Mouse (Mus musculus) layer of hippocampus, postnatal 14 days (tissue): ENCODE measurements at regions not wholly inside any gene's neighbourhood (a gene's known extent, or its start where the extent isn't known, plus 50 kb on each side); places are given as distances from the start of the nearest gene placed in this dataset.

Source experiments
- DNase-seq, 2 experiments: peaks; one replicate each; pipeline ENCODE4 v3.0.0; 2021 to 2022; ENCODE audit warnings: low spot score in 2 of 2, mixed read lengths in 1 of 2

- no peak for DNase-seq
Measured at GRCm38 (mm10) chr11:65638211-65638610, 149.9 kb downstream of the Map2k4 start.

GRCm38 (mm10) chr11:65637206-65637605, 150.9 kb downstream of the Map2k4 start:
- no peak for DNase-seq

GRCm38 (mm10) chr11:65635307-65635706, 152.8 kb downstream of the Map2k4 start:
- no peak for DNase-seq

- peak in 1 of 2 experiments; percentile 43 for DNase-seq
Measured at GRCm38 (mm10) chr11:65631164-65631563, 156.9 kb downstream of the Map2k4 start.

- DNase-seq: no peak
Measured at GRCm38 (mm10) chr11:65630436-65630835, 157.7 kb downstream of the Map2k4 start.

- DNase-seq: no peak
Measured at GRCm38 (mm10) chr11:65629320-65629719, 158.8 kb downstream of the Map2k4 start.

GRCm38 (mm10) chr11:65618976-65619375, 169.1 kb downstream of the Map2k4 start:
- DNase-seq: no peak

GRCm38 (mm10) chr11:65610536-65610935, 177.6 kb downstream of the Map2k4 start:
- no peak for DNase-seq

- DNase-seq: no peak
Measured at GRCm38 (mm10) chr11:65609056-65609455, 179.0 kb downstream of the Map2k4 start.

- DNase-seq: no peak
Measured at GRCm38 (mm10) chr11:65597298-65598076, 190.6 kb downstream of the Map2k4 start.

- no peak for DNase-seq
Measured at GRCm38 (mm10) chr11:65588491-65588890, 199.6 kb downstream of the Map2k4 start.

- DNase-seq: no peak
Measured at GRCm38 (mm10) chr11:65567831-65568230, 220.3 kb downstream of the Map2k4 start.

- no peak for DNase-seq
Measured at GRCm38 (mm10) chr11:65558236-65558635, 229.9 kb downstream of the Map2k4 start.

GRCm38 (mm10) chr11:65551073-65551472, 237.0 kb downstream of the Map2k4 start:
- DNase-seq: no peak

- DNase-seq: no peak
Measured at GRCm38 (mm10) chr11:65544281-65544680, 243.8 kb downstream of the Map2k4 start.

- no peak for DNase-seq
Measured at GRCm38 (mm10) chr11:65543581-65543980, 244.5 kb downstream of the Map2k4 start.

- peak in 1 of 2 experiments; percentile 4 for DNase-seq
Measured at GRCm38 (mm10) chr11:65537046-65537630, 251.0 kb downstream of the Map2k4 start.

- no peak for DNase-seq
Measured at GRCm38 (mm10) chr11:65535726-65536442, 252.2 kb downstream of the Map2k4 start.

GRCm38 (mm10) chr11:65530744-65531143, 257.4 kb downstream of the Map2k4 start:
- DNase-seq: peak in 1 of 2 experiments; percentile 7

GRCm38 (mm10) chr11:65505106-65505865, 235.5 kb upstream of the Myocd start:
- no peak for DNase-seq

- no peak for DNase-seq
Measured at GRCm38 (mm10) chr11:65497979-65498378, 228.2 kb upstream of the Myocd start.
